Mouse (Mus musculus) neural tube, embryonic 11.5 days (tissue): ENCODE results near the gene Rps16. TPM values are rescaled to one million over a fixed set of nuclear protein-coding genes. Genes with fewer than 3 reads are reported as not detected.

Experiments used
- ATAC-seq: fragments of 200-750 bp; cut with Nextera tagmentation; 2 replicates; pipeline ENCODE4 v1.8.0; 2017; ENCODE audit warnings: moderate number of reproducible peaks, mild to moderate bottlenecking, moderate TSS enrichment, moderate library complexity; ENCODE audit not compliant: insufficient read depth, low FRiP score, low TSS enrichment
- DNase-seq: peaks from one replicate; pipeline ENCODE4 v3.0.0-alpha.2; 2015; ENCODE audit warnings: low spot score
- H3K27ac ChIP-seq: fragments of 300-500 bp; sonication (generic); 2 replicates; pipeline ENCODE4 v1.5.1; 2014; ENCODE audit warnings: low read depth, mild to moderate bottlenecking, low read length
- H3K27me3 ChIP-seq: fragments of 300-500 bp; sonication (generic); 2 replicates; pipeline ENCODE4 v1.6.1; 2014; ENCODE audit warnings: mild to moderate bottlenecking, low read length, mixed read lengths; ENCODE audit not compliant: control insufficient read depth, insufficient read depth
- H3K36me3 ChIP-seq: fragments of 300-500 bp; sonication (generic); 2 replicates; pipeline ENCODE4 v1.6.1; 2014; ENCODE audit warnings: mild to moderate bottlenecking, low read length, moderate library complexity, mixed read lengths; ENCODE audit not compliant: control insufficient read depth, insufficient read depth
- H3K4me1 ChIP-seq: fragments of 300-500 bp; sonication (generic); 2 replicates; pipeline ENCODE4 v1.6.1; 2014; ENCODE audit warnings: low read length, mixed read lengths; ENCODE audit not compliant: control insufficient read depth, insufficient read depth
- H3K4me2 ChIP-seq: fragments of 300-500 bp; sonication (generic); 2 replicates; pipeline ENCODE4 v1.6.1; 2014; ENCODE audit warnings: low read depth, mild to moderate bottlenecking, moderate library complexity
- H3K4me3 ChIP-seq: fragments of 300-500 bp; sonication (generic); 2 replicates; pipeline ENCODE4 v1.5.1; 2014; ENCODE audit warnings: low read depth, low read length
- H3K9ac ChIP-seq: fragments of 300-500 bp; sonication (generic); 2 replicates; pipeline ENCODE4 v1.6.1; 2014; ENCODE audit warnings: mild to moderate bottlenecking, low read length
- H3K9me3 ChIP-seq: fragments of 300-500 bp; sonication (generic); 2 replicates; pipeline ENCODE4 v1.6.1; 2016; ENCODE audit warnings: low read length; ENCODE audit not compliant: control insufficient read depth
- WGBS: fragments of 180-500 bp; shearing (Covaris S2); extraction: QIAGEN DNeasy Blood & Tissue Kit; methylation state at CpG from one replicate; pipeline ENCODE4 v1.1.7; 2014; 5-methylcytosine and 5-hydroxymethylcytosine counted together
- polyA plus RNA-seq: library from polyadenylated mRNA; unstranded; fragments of >200 nt; fragmentation: Nextera tagmentation; extraction: Ambion mirVana; gene quantifications from 2 replicates; pipeline ENCODE4 v1.2.1, GENCODE M21; 2014

The Rps16 gene
- 780 and 827 TPM in 2 replicates for polyA plus RNA-seq

DNA sequence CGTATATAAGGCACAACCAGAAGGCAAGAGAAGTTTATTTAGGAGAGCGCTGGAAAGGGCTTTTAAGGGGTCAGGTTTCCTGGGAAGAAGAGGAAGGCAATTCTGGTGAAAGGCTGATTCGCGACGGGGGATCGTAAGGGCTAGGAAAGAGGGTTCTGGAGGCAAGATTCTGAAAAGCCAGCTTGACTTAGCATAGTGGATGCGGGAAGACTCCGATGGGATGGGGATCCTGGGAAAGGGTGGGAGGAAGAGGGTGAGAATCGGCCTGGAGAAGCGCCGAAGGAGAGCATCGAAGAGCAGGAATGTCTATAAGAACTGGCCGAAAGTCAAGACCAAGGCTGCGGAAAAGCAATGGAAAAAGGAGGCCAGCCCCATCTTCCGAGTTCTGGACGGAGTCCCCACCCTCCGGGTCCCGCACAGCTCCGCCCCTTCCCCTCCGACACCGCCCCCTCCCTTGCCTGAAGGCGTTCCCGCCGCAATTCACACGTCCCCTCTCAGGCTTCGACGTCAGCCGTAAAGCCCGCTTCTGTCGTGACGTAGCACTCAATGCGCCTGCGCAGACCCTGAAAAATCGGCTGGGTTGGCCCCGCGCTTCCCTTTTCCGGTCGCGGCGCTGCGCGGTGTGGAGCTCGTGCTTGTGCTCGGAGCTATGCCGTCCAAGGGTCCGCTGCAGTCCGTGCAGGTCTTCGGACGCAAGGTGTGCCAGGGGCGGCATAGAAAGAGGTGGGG is at the start of gene Rps16:
TSS of gene Rps16 (plus strand) at position 498 of the 729 bp plus-strand sequence.
- H3K27me3 ChIP-seq = no peaks in the 10 kb centered on the region
- peak within 1 kb of the TSS; percentile 95 for H3K9ac ChIP-seq
- DNase-seq (peak; percentile 98), ATAC-seq (peak; percentile 92)
- peak within 1 kb of the TSS; percentile 89 for H3K4me3 ChIP-seq
- no peaks in the 10 kb centered on the region for H3K9me3 ChIP-seq
- peaks cover 8% of the 10 kb centered on the region for H3K4me1 ChIP-seq
- H3K27ac ChIP-seq = peak within 1 kb of the TSS; percentile 64
- H3K36me3 ChIP-seq = peaks cover 14% of the 10 kb centered on the region
- WGBS = under 1% methylated on average over 50 of the region's 50 CpGs
- H3K4me2 ChIP-seq = peak within 1 kb of the TSS; percentile 93

GRCm38 (mm10) chr7:28301616-28302433 is 48.6 kb upstream of the Rps16 start, which contains the start of gene Dll3:
Gene Dll3, minus strand, starts transcription at chr7:28302238.
- DNase-seq (peak; percentile 87), ATAC-seq (peak; percentile 75)
- Histone ChIP-seq H3K4me3 (peak within 1 kb of the TSS; percentile 43), H3K9me3 (no peaks in the 10 kb centered on the region), H3K9ac (peak within 1 kb of the TSS; percentile 73), H3K27ac (peak within 1 kb of the TSS; percentile 83), H3K4me2 (peak within 1 kb of the TSS; percentile 50), H3K36me3 (peaks cover 9% of the 10 kb centered on the region), H3K4me1 (peaks cover 11% of the 10 kb centered on the region), H3K27me3 (peaks cover 3% of the 10 kb centered on the region)
- WGBS = under 1% methylated on average over 30 of the region's 30 CpGs

DNA sequence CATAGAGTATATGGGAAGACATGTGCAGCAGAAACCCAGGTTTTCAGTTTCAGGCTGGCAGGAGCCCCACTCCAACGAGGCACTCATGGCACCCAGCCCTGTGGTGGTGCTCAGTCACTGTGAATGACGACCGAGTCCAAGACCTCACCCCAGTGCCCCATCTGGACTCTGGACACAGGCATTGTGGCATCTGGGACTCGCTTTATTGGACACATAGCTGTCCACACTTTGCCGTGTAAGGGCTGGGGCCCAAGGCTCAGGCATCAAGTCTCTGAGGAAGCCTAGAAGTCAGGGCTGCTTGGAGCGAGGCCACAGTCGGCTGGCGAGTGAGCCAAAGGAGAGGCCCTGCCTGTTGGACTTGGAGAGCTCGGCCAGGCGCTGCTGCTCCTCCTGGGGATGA is 44.8 kb upstream of the Rps16 start:
- ATAC-seq (no peak), DNase-seq (no peak)
- H3K36me3 ChIP-seq = peaks cover 18% of the 10 kb centered on the region
- H3K4me2 ChIP-seq = no peak overlapping the region
- 87% methylated on average over 10 of the region's 10 CpGs for WGBS
- H3K4me3 ChIP-seq = no peak overlapping the region
- peaks cover 14% of the 10 kb centered on the region for H3K4me1 ChIP-seq
- no peaks in the 10 kb centered on the region for H3K9me3 ChIP-seq
- no peak overlapping the region for H3K9ac ChIP-seq
- H3K27ac ChIP-seq = no peak overlapping the region
- no peaks in the 10 kb centered on the region for H3K27me3 ChIP-seq

- H3K9me3 ChIP-seq = no peaks in the 10 kb centered on the region
- peaks cover 16% of the 10 kb centered on the region for H3K4me1 ChIP-seq
- H3K27ac ChIP-seq = no peak overlapping the region
- peaks cover 18% of the 10 kb centered on the region for H3K36me3 ChIP-seq
- no peak overlapping the region for H3K4me2 ChIP-seq
- no peak overlapping the region for H3K9ac ChIP-seq
- ATAC-seq (no peak), DNase-seq (no peak)
- no peaks in the 10 kb centered on the region for H3K27me3 ChIP-seq
- H3K4me3 ChIP-seq = no peak overlapping the region
- WGBS = 99% methylated on average over 8 of the region's 8 CpGs
Measured at GRCm38 (mm10) chr7:28306216-28306615, 44.2 kb upstream of the Rps16 start.

GRCm38 (mm10) chr7:28309737-28310136 is 40.7 kb upstream of the Rps16 start:
- ATAC-seq = no peak; the same call in 1 of the 2 replicates
- Histone ChIP-seq H3K4me2 (peak overlapping the region; percentile 23), H3K9me3 (no peaks in the 10 kb centered on the region), H3K27me3 (no peaks in the 10 kb centered on the region), H3K4me3 (0 out of 2 replicates have a peak overlapping the region, but pooled peaks have one; percentile 4), H3K27ac (peak overlapping the region; percentile 60), H3K36me3 (peaks cover 18% of the 10 kb centered on the region), H3K4me1 (peaks cover 9% of the 10 kb centered on the region), H3K9ac (no peak overlapping the region)
- 47% methylated on average over 9 of the region's 9 CpGs for WGBS
- DNase-seq = peak; percentile 61

DNA sequence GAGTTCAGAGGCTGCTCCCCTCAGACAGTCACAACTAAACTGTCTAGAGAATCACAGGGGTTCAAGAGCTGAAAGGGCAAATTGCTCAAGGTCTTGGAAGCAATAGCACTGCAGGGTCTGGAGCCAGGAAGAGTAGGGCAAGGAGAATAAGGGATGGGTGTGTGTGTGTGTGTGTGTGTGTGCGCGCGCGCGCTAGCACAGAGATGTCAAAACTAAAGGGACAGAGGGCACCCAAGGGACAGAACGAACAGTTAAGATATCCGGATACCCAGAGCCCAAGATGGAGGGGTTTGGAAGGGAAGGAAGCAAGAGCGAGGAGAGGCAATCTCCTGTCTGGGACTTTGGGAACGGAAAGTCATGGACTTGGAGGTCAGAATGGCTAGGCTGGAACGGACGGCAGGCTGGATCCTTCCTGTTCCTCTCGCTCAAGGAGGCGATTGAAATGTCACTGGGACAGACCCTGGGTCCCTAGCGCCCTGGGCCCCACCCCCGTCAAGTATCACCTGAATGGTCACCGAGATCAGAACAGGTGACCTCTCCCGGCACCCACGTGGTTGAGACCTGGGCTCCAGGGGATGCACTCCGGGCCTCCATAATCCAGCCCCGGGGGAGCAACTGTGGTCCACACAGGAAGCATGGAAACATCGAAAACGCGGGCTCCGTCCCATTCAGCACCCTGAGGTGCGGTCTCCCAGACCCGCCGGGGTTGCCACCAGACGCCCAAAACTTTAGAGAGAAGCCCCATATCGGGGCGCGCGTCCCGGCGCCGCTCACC is 39.1 kb upstream of the Rps16 start:
- Histone ChIP-seq H3K4me2 (peak overlapping the region; percentile 64), H3K9me3 (no peaks in the 10 kb centered on the region), H3K9ac (peak overlapping the region; percentile 92), H3K27ac (peak overlapping the region; percentile 73), H3K4me1 (peaks cover 9% of the 10 kb centered on the region), H3K4me3 (peak overlapping the region; percentile 97), H3K27me3 (no peaks in the 10 kb centered on the region), H3K36me3 (peaks cover 27% of the 10 kb centered on the region)
- DNase-seq = peak; percentile 12
- peak; percentile 54 for ATAC-seq
- WGBS = 6% methylated on average over 35 of the region's 35 CpGs

DNA sequence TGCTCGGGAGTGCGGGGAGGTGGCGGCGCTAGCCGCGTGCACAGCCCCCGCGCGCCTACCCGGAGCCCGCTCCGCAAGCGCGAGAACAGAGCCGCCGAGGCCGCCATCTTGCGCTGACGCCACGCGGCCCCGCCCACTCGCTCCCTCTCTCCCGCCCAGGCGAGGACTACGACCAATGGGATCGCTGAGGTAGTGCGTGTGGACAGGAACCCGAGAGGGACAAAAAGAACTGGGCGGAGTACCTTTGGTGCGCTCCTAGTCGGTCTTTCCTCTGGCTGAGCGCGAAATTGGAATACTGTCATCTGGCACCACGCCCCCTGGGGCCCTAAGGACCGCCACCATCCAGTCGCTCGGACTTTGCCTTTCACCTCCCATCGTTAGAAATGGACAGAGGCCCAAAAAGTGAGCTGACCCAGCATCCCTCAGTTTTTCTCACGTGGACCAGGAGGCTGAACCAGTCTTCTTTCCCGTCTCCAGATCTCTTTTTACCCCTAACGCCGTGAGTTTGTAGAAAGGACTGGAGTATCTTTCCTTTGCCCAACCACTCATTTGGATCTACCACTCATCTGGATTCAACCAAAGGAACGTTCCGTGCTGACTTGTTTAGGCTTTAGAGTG is 38.4 kb upstream of the Rps16 start, which contains the start of gene Timm50:
TSS of gene Timm50 (minus strand) at position 147 of the 618 bp plus-strand sequence.
- Histone ChIP-seq H3K9me3 (no peaks in the 10 kb centered on the region), H3K27ac (peak within 1 kb of the TSS; percentile 73), H3K4me3 (peak within 1 kb of the TSS; percentile 97), H3K4me1 (peaks cover 9% of the 10 kb centered on the region), H3K36me3 (peaks cover 24% of the 10 kb centered on the region), H3K9ac (peak within 1 kb of the TSS; percentile 92), H3K27me3 (no peaks in the 10 kb centered on the region), H3K4me2 (peak within 1 kb of the TSS; percentile 64)
- peak; percentile 96 for ATAC-seq
- peak; percentile 97 for DNase-seq
- WGBS = under 1% methylated on average over 42 of the region's 45 CpGs

DNA sequence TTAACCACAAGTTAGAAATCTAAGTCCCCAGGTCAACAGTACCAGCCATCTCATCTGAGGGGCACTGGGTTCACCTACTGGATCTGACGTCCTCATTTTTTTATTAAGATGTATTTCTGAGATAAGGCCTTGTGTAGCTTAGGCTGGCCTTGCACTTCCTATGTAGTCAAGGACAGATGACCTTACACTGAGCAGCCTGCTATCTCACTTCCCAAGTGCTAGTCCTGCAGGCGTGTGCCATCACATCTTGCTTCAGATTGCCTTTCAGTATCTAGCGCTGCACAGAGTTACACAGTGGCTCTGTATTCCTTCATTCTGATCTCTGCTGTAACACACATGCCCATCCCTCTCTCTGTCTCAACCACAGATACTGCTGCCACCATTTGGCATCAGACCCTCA is 32.4 kb upstream of the Rps16 start:
- Histone ChIP-seq H3K27me3 (no peaks in the 10 kb centered on the region), H3K4me1 (no peaks in the 10 kb centered on the region), H3K36me3 (peaks cover 47% of the 10 kb centered on the region), H3K9ac (no peak overlapping the region), H3K9me3 (no peaks in the 10 kb centered on the region), H3K4me2 (no peak overlapping the region), H3K4me3 (no peak overlapping the region), H3K27ac (no peak overlapping the region)
- DNase-seq (no peak), ATAC-seq (no peak)
- 89% methylated on average over 3 of the region's 3 CpGs for WGBS
